Mouse (Mus musculus) lung, adult 18-20 months (tissue): ENCODE measurements around the gene Prtn3.
A peak's percentile ranks its signal among the peaks of the same experiment; 100 is the strongest.
"Not testable (repeated sequence)": the region's sequence is repeated elsewhere in the genome, so short reads cannot be mapped to it uniquely, and the experiment has no call there.

Source experiments
- DNase-seq, 2 experiments: peaks; one replicate each; pipeline ENCODE4 v3.0.0; 2022; ENCODE audit warnings: mixed read lengths in 2 of 2

Gene Prtn3

DNA sequence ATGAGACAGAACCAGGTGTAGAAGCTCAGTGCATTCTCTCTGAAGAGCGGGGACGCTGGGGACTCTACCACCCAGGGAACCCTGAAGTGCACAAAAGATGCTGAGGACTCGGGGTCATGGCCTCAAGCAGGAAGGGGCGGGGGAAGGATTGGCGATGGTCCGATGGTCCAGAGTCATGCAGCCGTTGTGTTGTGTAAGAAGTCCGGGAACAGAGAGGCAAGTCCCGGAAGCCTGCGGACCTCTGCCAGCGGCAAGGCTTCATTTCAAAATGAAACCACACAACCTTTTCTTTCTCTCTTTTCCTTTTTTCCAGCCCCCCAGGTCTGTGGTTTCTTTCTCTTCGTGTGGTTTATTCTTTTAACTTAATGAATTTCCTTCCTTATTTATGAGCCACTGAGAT lies 3.5 kb downstream of the Prtn3 start:
- peak; percentile 72 to 74 for DNase-seq

DNA sequence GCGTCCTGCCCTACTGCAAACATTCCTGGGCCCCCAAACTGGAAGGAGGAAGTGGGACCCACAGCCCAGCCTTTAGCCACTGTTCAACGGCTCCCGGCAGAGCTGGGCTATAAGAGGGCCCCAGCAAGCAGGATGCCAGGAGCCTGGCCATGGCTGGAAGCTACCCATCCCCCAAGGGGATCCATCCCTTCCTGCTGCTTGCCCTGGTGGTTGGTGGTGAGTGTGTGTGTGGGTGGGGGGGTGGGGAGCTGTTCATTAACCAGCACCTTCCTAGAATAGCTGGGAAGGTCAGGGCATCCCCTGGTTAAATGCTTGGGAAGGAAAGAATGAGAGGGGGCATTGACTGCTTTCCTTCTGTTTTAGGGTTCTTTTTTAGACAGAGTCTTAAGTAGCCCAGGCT lies 5.3 kb downstream of the Prtn3 start:
- DNase-seq: no peak

DNA sequence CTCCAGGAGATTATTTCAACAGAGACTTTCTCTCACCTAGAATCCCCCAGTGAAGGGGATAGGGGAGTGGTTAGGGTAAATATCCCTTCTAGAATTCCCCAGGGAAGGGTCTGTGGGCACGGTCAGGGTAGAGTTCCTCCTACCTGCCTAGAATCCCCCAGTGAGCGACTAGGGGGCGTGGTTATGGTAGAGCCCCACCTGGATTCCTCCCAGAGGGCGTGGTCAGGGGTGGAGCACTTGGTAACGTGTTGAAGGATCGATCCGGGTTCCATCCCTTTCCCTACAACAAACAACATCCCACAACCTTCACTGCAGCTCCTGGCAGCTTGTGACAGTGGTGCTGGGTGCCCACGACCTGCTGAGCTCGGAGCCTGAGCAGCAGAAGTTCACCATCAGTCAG lies 6.4 kb downstream of the Prtn3 start:
- DNase-seq: no peak

DNA sequence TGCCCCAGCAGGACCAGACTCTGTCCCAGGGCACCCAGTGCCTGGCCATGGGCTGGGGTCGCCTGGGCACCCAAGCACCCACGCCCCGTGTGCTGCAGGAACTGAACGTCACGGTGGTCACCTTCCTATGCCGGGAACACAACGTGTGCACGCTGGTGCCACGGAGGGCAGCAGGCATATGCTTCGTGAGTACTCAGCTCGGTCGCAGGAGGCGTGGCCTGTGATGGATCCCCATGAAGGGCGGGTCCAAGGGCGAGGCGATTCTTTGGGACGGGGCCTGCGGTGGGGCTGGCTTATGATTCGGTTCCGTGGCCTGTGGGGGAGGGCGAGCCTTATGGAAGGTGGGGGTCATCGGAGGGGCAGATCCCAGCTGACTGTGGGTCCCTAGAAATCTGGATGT lies 7.7 kb downstream of the Prtn3 start:
- DNase-seq: no peak

DNA sequence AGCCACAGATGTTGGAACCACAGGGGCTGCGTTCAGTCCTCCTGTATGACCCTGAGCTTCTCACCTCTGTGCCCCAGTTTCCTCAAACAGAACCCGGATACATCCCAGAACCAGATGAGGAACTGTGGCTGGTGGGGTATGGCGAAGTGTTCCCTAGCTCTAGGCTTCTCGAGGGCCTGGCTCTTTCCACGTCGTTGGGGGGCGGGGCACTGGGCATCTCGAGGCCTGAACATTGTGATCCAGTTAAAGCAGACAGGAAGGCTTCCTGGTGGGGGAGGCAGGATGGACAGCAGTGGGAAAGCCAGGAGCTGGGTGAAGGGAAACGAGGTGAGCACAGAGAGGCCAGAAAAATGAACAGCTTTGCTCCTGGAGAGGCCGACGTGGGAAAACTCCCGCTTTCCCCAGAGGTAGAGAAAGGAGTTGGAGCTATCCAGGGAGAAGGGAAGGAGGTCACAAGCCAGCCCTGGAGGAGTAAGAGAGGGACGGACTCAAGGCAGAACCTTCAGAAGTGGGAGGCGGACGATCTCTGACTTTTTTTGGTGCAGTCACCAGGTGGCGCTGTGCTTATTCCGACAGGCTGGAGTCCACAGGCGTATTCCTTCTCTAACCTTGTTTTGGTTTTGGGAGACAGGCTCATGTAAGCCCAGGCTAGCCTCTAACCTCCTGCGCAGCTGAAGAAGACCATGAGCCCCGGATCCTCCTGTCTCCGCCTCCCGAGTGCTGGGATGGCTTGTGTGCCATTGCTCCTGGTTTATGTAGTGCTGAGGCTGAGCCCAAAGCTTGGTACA lies 9.2 kb downstream of the Prtn3 start:
- peak; percentile 80 to 84 for DNase-seq

DNA sequence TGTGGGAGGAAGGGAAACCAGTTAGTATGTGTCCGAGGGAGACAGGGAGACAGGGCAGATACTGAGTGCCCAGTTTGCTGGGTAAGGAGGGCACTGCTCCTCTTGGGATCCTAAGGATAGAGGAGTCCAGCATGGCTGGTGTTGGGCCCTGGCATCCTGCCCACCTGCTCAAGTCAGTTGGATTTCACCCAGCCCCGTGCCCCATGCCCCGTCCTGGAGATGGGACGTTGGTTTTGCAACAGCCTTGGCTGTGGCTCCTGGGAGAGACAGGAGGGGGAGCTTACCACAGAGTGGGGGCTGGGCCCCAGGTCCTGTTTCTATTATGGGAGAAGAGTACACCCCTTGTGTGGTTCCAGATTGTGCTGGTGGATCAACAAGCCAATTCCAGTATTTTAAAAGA lies 10.2 kb downstream of the Prtn3 start:
- peak; percentile 74 to 79 for DNase-seq

DNA sequence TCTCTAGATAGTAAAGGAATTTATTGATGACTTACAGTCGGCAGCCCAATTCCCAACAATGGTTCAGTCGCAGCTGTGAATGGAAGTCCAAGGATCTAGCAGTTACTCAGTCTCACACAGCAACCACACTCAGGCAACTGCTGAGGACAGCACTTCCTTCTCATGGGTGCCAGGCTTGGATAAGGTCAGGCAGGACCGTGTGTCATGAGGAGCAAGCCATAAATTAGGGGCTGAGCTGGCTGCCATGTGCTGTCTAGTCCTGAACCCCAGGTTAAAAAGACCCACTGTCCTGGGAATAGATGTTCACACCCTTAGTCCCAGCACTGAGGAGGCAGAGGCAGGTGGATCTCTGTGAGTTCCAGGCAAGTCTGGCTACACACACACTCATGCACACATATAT lies 10.7 kb downstream of the Prtn3 start:
- not testable (repeated sequence) for DNase-seq

DNA sequence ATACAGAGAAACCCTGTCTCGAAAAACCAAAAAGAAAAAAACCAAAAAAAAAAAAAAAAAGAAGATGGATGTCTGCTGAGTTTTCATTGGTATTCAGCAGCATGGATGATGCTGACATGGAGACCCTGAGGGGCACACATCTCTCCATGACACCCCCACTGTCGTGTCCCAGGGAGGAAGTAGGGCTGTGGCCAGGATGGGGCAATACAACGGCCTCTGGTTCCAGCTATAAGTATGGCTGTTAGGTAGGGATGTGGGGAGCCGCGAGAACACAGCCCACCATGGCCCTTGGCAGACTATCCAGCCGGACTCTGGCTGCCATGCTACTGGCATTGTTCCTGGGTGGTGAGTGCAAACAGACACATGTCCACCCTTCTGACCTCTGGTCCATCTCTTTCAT lies 11.8 kb downstream of the Prtn3 start, which contains the start of gene Elane:
Gene Elane (plus strand): TSS at position 194 of the 400 bp plus-strand sequence.
- no peak for DNase-seq

DNA sequence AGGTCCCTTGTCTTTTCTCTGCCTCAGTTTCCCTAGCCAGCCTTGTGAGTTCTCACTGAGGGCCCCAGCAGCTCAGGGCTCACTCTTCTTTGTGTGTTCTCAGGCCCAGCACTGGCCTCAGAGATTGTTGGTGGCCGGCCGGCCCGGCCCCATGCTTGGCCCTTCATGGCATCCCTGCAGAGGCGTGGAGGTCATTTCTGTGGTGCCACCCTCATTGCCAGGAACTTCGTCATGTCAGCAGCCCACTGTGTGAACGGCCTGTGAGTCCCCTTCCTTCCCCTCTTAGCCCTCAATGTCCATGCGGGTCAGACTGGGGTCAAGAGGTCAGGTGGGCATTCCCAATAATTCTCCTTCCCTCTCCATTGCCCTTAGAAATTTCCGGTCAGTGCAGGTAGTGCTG lies 12.3 kb downstream of the Prtn3 start:
- no peak for DNase-seq

DNA sequence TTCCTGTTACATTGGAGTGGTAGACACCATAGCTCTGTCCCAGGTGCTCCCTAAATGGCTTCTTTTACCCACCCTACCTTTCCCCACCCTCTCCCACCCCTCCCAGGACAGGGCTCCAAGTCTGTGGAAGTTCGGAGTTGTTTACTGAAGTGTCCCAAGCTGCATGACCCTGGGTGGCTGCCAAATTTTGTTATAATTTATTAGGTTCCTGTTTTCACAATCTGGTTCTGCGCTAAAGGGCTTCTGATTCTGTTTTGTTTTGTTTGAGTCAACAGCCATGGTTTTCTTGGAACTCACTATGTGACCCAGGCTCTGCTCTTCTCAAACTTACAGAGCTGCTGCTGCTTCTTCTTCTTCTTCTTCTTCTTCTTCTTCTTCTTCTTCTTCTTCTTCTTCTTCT lies 15.1 kb downstream of the Prtn3 start:
- DNase-seq: no peak

DNA sequence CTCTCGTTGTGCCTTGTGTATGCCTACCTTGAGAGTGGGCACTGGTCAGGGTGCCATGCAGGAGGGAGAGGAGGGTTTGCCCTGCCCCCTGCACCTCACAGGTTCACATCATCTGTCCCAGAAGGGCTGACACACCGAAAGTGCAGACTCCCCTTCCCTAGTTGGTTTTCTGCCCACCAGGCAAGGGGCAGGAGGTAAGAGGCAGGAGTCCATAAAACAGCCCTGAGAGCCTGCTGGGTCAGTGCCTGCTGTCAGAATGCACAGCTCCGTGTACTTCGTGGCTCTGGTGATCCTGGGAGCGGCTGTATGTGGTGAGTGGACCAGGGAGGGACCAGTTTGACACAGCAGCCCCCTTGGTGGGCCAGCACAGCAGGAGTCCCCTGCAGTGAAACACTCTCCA lies 16.4 kb downstream of the Prtn3 start, which contains the start of gene Cfd:
Gene Cfd (plus strand): TSS at position 184 of the 400 bp plus-strand sequence.
- no peak for DNase-seq

DNA sequence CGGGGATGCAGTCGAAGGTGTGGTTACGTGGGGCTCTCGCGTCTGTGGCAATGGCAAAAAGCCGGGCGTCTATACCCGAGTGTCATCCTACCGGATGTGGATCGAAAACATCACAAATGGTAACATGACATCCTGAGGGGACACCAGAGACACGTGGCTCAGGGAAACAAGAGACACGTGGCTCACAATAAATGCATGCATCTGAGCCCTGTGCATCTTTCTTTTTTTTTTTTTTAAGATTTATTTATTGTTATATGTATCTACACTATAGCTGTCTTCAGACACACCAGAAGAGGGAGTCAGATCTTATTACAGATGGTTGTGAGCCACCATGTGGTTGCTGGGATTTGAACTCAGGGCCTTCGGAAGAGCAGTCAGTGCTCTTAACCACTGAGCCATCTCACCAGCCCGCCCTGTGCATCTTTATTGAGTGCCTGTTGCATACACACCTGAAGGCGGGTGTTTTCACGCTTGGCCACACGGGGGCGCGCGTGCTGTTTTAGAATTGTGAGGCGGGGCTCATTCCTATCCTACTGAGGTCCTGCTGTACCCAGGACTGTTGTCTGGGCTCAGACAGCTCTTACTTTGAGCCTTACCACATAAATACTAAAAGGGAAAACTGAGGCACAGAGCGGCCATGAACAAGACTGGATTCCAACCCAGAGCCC lies 18.3 kb downstream of the Prtn3 start:
- DNase-seq: peak; percentile 70 to 79

DNA sequence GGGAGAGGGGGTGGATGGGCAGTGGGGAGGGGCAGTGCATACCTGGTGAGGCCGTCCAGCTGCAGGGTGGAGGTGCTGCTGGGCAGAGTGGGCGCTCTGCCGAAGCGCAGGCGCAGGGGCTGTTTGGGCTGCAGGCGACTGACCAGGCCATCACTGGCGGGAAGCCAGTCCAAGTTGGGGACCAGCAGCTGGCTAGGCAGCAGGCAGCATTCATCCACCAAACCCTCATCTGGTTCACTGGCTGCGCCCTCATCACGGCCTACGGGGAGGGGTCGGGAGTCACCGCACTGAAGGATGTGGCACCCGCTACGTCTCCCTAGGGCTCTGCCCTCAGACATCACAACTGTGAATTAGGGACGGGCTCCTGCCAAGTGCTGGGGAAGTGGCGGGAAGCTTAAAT lies 22.0 kb downstream of the Prtn3 start:
- no peak for DNase-seq

DNA sequence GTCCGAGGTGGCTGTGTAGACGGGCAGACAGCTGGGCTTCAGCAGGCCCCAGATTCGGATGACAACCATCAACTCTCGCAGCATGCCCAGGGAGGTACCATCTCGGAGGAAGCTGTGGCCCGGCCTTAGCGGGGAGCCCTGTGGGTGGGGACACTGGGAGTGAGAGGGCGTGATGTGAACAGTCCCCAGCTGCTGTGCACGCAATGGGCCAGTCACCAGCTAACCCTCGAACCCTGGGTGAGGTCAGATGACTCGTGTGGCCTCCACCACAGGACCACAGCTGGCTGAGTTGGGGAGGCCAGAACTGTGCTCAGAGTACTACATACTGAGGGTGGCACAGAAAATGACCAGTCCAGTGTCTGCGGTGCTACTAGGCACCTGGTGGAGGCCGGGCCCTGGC lies 22.5 kb downstream of the Prtn3 start:
- DNase-seq: peak in 1 of 2 experiments; percentile 64

DNA sequence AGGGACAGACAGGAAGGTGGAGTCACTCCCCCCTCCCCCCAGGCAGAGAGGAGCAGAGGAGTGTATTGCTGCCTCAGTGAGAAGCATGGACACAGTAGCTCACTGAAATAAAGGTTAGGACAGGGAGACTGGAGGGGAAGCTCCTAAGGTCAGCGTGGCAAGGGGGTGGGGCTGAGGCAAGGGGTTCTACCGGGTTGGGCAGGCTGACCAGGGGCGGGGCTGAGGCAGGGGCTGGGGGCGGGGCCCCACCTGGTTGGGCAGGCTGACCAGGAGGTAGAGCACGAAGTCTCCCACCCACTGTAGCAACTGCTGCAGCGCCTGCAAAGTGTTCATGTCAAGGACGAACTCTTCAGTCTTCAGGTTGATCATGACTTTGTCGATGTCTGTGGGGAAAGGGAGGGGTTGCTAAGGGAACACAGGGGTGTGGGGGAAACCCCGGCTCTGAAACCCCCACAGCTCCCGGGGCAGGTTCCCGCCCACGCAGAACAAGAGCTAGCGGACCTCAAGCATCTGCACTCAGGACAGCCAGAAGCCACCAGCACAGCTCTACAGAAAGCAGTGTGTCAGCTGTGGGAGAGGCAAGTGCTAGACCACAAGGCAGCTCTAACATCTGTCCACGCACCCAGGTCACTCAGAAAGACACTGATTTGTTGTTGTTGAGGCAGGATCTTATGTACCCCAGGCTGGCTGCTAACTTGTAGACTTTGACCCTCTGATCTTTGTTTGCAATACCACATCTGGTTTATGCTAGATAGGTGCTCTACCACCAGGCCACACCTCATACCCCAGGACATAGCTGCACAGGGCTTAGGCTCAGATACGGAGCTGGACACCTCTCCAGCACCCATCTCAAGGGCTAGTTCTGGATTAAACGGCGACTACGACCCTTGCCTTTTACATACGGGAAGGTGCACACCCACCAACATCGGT lies 23.3 kb downstream of the Prtn3 start:
- no peak for DNase-seq

DNA sequence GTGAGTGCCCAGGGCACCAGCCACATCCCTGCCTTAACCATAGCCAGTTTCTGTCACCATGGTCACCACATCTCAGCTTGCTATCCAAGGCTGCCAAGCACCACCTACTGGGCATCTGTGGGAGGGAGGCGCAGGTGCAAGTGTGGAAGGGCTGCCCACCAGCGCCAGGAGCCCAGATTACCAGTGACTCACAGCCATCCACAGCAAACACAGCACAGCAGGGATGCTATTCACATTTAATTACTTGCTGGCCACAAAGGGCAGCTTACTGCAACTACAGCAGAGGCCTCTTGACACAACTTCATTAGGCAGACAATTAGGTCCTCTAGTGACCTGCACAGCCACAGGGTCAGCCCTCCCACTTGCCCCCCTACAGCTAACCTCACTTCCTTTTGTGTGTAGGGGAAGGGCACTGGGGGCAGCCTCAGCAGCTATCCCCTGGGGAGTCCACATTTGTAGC lies 26.7 kb downstream of the Prtn3 start:
- no peak for DNase-seq

DNA sequence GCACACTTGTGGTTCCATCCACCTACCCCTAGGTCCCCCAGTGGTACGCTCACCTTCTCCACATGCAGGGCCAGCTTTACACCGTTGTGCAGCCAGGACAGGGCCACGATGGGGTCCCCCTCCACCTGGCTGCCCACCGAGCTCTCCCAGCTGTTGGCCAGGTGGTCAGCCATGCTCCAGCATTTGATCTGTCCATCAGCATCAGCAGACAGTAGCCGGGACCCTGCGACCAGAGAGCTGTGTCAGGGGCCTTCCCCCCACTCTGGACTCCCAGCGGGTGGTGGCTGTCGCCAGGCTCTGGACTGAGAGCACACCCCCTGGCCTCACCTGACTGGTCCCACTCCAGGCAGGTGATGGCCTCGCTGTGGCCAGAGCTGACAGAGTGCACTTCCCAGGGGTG lies 32.4 kb downstream of the Prtn3 start:
- no peak for DNase-seq

DNA sequence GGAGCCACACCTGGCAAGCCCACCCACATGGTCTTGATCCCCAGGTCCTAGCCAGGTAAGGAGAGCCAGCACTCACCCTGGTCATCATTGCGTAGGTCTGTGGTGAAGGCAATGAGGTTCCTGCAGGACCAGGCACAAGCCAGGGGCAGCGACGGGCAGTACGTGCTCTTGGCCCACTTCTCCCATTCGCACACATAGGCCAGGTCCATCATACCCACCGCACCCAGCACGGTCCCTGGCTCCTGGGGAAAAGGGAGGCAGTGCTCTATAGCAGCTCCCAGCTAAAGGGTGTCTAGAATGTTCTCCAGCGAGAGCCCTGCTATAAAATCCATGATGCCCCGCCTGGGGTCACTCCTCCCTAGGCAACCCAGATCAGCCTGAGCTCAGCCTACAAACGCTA lies 33.1 kb downstream of the Prtn3 start:
- DNase-seq: no peak

DNA sequence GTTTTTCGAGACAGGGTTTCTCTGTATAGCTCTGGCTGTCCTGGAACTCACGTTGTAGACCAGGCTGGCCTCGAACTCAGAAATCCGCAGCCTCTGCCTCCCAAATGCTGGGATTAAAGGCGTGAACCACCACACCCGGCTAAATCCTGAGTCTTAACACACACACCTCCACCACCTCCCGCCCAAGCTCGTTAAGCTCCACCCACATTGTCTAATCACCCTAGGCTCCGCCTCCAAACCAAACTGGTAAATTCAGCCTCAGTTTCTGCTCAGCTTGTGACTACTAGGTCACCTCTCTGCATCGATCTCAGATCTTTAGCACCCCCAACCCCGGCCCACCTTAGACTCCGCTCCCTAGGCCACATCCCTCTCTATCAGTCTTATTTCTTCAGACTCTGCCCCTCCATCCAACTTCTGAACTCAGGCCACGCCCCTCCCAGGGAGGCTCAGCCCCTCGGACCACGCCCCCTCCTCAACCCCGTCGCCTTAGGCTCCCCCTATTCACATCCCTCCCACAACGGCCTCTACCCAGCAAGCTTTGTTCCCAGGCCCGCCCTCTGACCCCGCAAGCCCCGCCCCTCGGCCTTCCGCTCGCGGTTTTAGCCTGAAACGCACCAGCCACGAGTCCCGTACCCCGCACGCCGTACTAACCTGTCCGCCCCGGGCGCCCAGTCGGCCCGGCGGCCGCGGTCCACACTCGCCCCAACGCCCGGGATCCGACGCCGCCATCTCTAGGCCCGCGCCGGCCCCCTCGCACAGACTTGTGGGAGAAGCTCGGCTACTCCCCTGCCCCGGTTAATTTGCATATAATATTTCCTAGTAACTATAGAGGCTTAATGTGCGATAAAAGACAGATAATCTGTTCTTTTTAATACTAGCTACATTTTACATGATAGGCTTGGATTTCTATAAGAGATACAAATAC lies 34.2 kb downstream of the Prtn3 start, which contains the start of gene Med16:
Gene Med16 (minus strand): TSS at position 757 of the 925 bp plus-strand sequence.
- peak; percentile 97 to 98 for DNase-seq

DNA sequence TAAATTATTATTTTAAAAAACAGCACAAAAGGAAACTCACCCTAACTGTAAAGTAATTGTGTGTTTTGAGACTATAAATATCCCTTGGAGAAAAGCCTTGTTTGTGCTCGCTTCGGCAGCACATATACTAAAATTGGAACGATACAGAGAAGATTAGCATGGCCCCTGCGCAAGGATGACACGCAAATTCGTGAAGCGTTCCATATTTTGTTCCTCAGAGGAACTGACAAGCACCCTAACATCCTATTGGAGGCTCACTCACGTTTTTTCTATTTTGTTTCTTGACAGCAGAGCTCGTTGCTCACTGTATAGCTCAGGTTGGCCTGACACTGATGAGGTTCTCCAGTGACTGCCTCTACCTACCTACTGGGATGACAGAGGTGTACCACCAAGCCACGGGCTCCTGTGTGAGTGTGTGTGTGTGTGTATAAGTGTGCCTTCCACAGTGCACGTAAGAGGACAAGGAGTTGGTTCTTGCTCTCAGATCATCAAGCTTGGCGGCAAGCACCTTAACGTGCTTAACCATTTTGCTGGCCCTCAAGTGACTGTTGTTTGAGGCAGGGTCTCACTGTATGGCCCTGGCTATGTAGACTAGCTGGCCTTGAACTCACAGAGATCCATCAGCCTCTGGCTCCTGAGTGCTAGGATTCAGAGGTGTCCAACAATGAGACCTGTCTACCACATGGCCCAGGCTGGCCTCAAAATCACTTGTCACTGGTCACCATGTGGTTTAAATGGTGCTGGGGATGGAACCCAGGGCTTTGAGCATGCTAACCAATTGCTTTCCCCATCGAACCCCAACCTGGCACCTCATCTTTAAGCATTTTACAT lies 35.0 kb downstream of the Prtn3 start:
- DNase-seq: no peak

DNA sequence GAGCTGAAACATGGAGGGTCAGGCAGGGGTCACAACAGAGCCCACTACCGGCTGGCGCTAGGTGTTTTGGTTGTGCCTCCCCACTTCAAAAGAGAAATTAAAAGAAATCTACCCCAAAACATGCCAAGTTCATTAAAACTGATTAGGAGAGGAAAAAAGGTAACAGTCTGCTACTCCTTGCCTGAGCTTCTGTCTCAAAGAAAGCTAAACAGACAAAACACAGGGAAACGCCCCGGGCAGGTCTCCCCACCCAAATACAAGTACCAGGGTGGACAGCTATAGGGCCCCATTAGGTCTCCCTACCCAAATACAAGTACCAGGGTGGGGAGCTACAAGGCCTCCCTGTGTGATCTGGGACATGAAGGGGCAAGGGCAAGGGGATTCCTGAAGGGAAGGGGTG lies 36.3 kb downstream of the Prtn3 start, which contains the start of gene Gm26602:
Gene Gm26602 (plus strand): TSS at position 301 of the 400 bp plus-strand sequence.
- no peak for DNase-seq
